27 mouse cellular contexts compared by ENCODE assay signal in the genomic region with DNA sequence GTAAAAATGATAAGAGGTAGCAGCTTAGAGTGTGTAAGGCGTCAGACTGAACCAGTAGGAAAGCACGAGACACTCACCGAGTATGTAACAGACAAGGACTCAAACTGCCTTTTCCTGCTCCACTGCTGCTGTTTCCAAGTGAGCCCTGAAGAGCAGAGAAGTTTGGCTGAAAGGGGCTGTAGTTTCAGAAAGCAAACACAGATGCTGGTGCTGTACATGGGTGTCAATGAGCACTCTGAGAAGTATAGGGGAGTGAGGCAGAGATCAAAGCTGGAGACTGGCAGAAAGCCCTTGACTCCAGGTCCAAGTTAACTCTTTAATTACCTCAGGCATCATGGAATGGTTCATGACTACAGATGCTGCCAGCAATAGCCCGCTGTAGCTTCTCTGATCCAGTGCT. TPM values are rescaled to one million over a fixed set of nuclear protein-coding genes. Genes with fewer than 3 reads are reported as not detected.
A peak's percentile ranks its signal among the peaks of the same experiment; 100 is the strongest.
DNase-seq lines count a peak whose midpoint lies in the region; ATAC-seq and TF ChIP-seq lines count a peak whose summit lies in the region.
"Had no signal": no experiment of that assay in that cellular context is flagged by ENCODE, and none has a peak within 500 bp of the region (broad histone marks: within the 10 kb centered on the region; RNA-seq: fewer than 3 reads in every experiment).

No protein-coding gene starts in this region.

- WGBS in lung, embryonic 14.5 days, result 59% methylated on average over 4 of the region's 4 CpGs
- WGBS in lung, embryonic 16.5 days, result 58% methylated on average over 4 of the region's 4 CpGs
- 77% methylated on average over 4 of the region's 4 CpGs for WGBS in midbrain, embryonic 14.5 days
- WGBS in midbrain, embryonic 13.5 days, result 71% methylated on average over 4 of the region's 4 CpGs

- ATAC-seq in lung, embryonic 14.5 days (ENCODE audit: insufficient read depth), result peak; percentile 85
- ATAC-seq in lung, embryonic 16.5 days (ENCODE audit: low read depth), result peak; percentile 71
- no peak for ATAC-seq in midbrain, embryonic 14.5 days (ENCODE audit: low FRiP score, low TSS enrichment)
- no peak for ATAC-seq in midbrain, embryonic 13.5 days
- ATAC-seq: activated CD4-positive, CD25-positive, alpha-beta regulatory T cell, adult 4 months; CD4-positive, CD25-positive, alpha-beta regulatory T cell, adult 4 months; forebrain, embryonic 13.5 days; forebrain, embryonic 15.5 days; Patski had no signal

- no peaks in the 10 kb centered on the region for H3K36me3 ChIP-seq in lung, embryonic 14.5 days (ENCODE audit: insufficient read depth)
- H3K36me3 ChIP-seq in lung, embryonic 16.5 days (ENCODE audit: control insufficient read depth, insufficient read depth, low read length), result no peaks in the 10 kb centered on the region
- H3K36me3 ChIP-seq in midbrain, embryonic 14.5 days (ENCODE audit: control insufficient read depth, insufficient read depth, low read length), result no peaks in the 10 kb centered on the region
- no peaks in the 10 kb centered on the region for H3K36me3 ChIP-seq in midbrain, embryonic 13.5 days
- H3K36me3 ChIP-seq: embryonic facial prominence, embryonic 10.5 days; embryonic facial prominence, embryonic 12.5 days; forebrain, embryonic 15.5 days; G1E had no signal

- H3K4me2 ChIP-seq in lung, embryonic 14.5 days, result no peak overlapping the region
- H3K4me2 ChIP-seq in lung, embryonic 16.5 days (ENCODE audit: low read depth, low read length), result no peak overlapping the region
- H3K4me2 ChIP-seq in midbrain, embryonic 14.5 days (ENCODE audit: low read length), result no peak overlapping the region
- H3K4me2 ChIP-seq in midbrain, embryonic 13.5 days (replicated peaks), result no peak overlapping the region
- H3K4me2 ChIP-seq: embryonic facial prominence, embryonic 12.5 days; forebrain, embryonic 13.5 days; forebrain, embryonic 15.5 days had no signal

- H3K9me3 ChIP-seq in lung, embryonic 14.5 days (ENCODE audit: low read depth, low read length), result no peaks in the 10 kb centered on the region
- H3K9me3 ChIP-seq in lung, embryonic 16.5 days (ENCODE audit: control insufficient read depth, low read length), result no peaks in the 10 kb centered on the region
- H3K9me3 ChIP-seq in midbrain, embryonic 14.5 days (ENCODE audit: control insufficient read depth, low read length), result no peaks in the 10 kb centered on the region
- H3K9me3 ChIP-seq in midbrain, embryonic 13.5 days, result no peaks in the 10 kb centered on the region
- H3K9me3 ChIP-seq: embryonic facial prominence, embryonic 10.5 days; embryonic facial prominence, embryonic 12.5 days; forebrain, embryonic 13.5 days; forebrain, embryonic 15.5 days; G1E had no signal

- H3K27me3 ChIP-seq in lung, embryonic 14.5 days (ENCODE audit: insufficient read depth, low read length), result no peaks in the 10 kb centered on the region
- H3K27me3 ChIP-seq in lung, embryonic 16.5 days (ENCODE audit: control insufficient read depth, insufficient read depth, low read depth, low read length), result no peaks in the 10 kb centered on the region
- no peaks in the 10 kb centered on the region for H3K27me3 ChIP-seq in midbrain, embryonic 14.5 days (ENCODE audit: control insufficient read depth, insufficient read depth, low read length)
- no peaks in the 10 kb centered on the region for H3K27me3 ChIP-seq in midbrain, embryonic 13.5 days
- H3K27me3 ChIP-seq: CH12.LX; embryonic facial prominence, embryonic 12.5 days; forebrain, embryonic 13.5 days; forebrain, embryonic 15.5 days had no signal

- H3K4me3 ChIP-seq in lung, embryonic 14.5 days (ENCODE audit: low read depth, low read length), result no peak overlapping the region
- no peak overlapping the region for H3K4me3 ChIP-seq in lung, embryonic 16.5 days (ENCODE audit: low read length)
- no peak overlapping the region for H3K4me3 ChIP-seq in midbrain, embryonic 14.5 days (replicated peaks; ENCODE audit: low read depth, low read length)
- no peak overlapping the region for H3K4me3 ChIP-seq in midbrain, embryonic 13.5 days (replicated peaks)
- H3K4me3 ChIP-seq: embryonic facial prominence, embryonic 10.5 days; embryonic facial prominence, embryonic 12.5 days; forebrain, embryonic 13.5 days; forebrain, embryonic 15.5 days had no signal

- H3K4me1 ChIP-seq in lung, embryonic 14.5 days (ENCODE audit: insufficient read depth), result no peaks in the 10 kb centered on the region
- no peaks in the 10 kb centered on the region for H3K4me1 ChIP-seq in lung, embryonic 16.5 days (replicated peaks; ENCODE audit: control insufficient read depth, insufficient read depth, low read length)
- no peaks in the 10 kb centered on the region for H3K4me1 ChIP-seq in midbrain, embryonic 14.5 days (ENCODE audit: control insufficient read depth, insufficient read depth, low read length)
- H3K4me1 ChIP-seq in midbrain, embryonic 13.5 days (replicated peaks), result no peaks in the 10 kb centered on the region
- H3K4me1 ChIP-seq: embryonic facial prominence, embryonic 10.5 days; embryonic facial prominence, embryonic 12.5 days; forebrain, embryonic 13.5 days; forebrain, embryonic 15.5 days had no signal

- no peak for TF ChIP-seq CTCF in lung, embryonic 14.5 days (IDR thresholded peaks at IDR 0.05; ENCODE audit: low read depth)

- H3K27ac ChIP-seq in lung, embryonic 14.5 days (ENCODE audit: low read depth), result no peak overlapping the region
- no peak overlapping the region for H3K27ac ChIP-seq in lung, embryonic 16.5 days (ENCODE audit: low read length)
- no peak overlapping the region for H3K27ac ChIP-seq in midbrain, embryonic 14.5 days (replicated peaks; ENCODE audit: low read depth, low read length)
- H3K27ac ChIP-seq in midbrain, embryonic 13.5 days, result no peak overlapping the region
- H3K27ac ChIP-seq: embryonic facial prominence, embryonic 10.5 days; embryonic facial prominence, embryonic 12.5 days; forebrain, embryonic 13.5 days; forebrain, embryonic 15.5 days had no signal

- DNase-seq in lung, embryonic 14.5 days, result peak; percentile 15
- DNase-seq in lung, adult 18-20 months, result no peak
- no peak for DNase-seq in lung, postnatal 4 days
- DNase-seq in midbrain, embryonic 14.5 days, result peak; percentile 0
- DNase-seq: adrenal gland, adult 8-10 months; adrenal gland, postnatal 14 days; adrenal gland, postnatal 36 days; B cell, adult 2 months; cerebellum, adult 11-12 months; cerebellum, adult 2 months; cerebellum, adult 9-10 months; cerebellum, postnatal 10 days; cerebellum, postnatal 25 days had no signal

- no peak overlapping the region for H3K9ac ChIP-seq in lung, embryonic 14.5 days
- no peak overlapping the region for H3K9ac ChIP-seq in lung, embryonic 16.5 days (ENCODE audit: low read length)
- H3K9ac ChIP-seq in midbrain, embryonic 14.5 days (replicated peaks; ENCODE audit: low read length), result no peak overlapping the region
- no peak overlapping the region for H3K9ac ChIP-seq in midbrain, embryonic 13.5 days (replicated peaks)
- H3K9ac ChIP-seq: embryonic facial prominence, embryonic 12.5 days; forebrain, embryonic 13.5 days; forebrain, embryonic 15.5 days had no signal

RNA-seq across cellular contexts. Expression of a gene that starts 3.5 kb away (rescaled TPM):
- polyA plus RNA-seq in lung, embryonic 14.5 days (2014; fragmentation: Nextera tagmentation; extraction: Ambion mirVana), result not detected in 2 replicates
- 0.20 and 0.44 TPM in 2 replicates for polyA plus RNA-seq in lung, embryonic 16.5 days (2015; fragmentation: Nextera tagmentation; extraction: Ambion mirVana)
- polyA plus RNA-seq in midbrain, embryonic 14.5 days (2014; fragmentation: Nextera tagmentation; extraction: Ambion mirVana), result 0.17 TPM in 1 of 2 replicates, not detected in the other
- polyA plus RNA-seq in midbrain, embryonic 13.5 days (2015; fragmentation: Nextera tagmentation; extraction: Ambion mirVana), result 0.12 and 0.37 TPM in 2 replicates
- polyA plus RNA-seq: activated CD4-positive, CD25-positive, alpha-beta regulatory T cell, adult 4 months; CD4-positive, CD25-positive, alpha-beta regulatory T cell, adult 4 months; cerebellum, adult 2 months; embryonic facial prominence, embryonic 10.5 days; embryonic facial prominence, embryonic 12.5 days; G1E; Patski had no signal

RNA-seq across cellular contexts. Expression of a gene that starts 3.6 kb away (rescaled TPM):
- polyA plus RNA-seq in lung, embryonic 14.5 days (2014; fragmentation: Nextera tagmentation; extraction: Ambion mirVana), result not detected in 2 replicates
- not detected in 2 replicates for polyA plus RNA-seq in lung, embryonic 16.5 days (2015; fragmentation: Nextera tagmentation; extraction: Ambion mirVana)
- not detected in 2 replicates for polyA plus RNA-seq in midbrain, embryonic 14.5 days (2014; fragmentation: Nextera tagmentation; extraction: Ambion mirVana)
- not detected in 2 replicates for polyA plus RNA-seq in midbrain, embryonic 13.5 days (2015; fragmentation: Nextera tagmentation; extraction: Ambion mirVana)
- polyA plus RNA-seq: activated CD4-positive, CD25-positive, alpha-beta regulatory T cell, adult 4 months; CD4-positive, CD25-positive, alpha-beta regulatory T cell, adult 4 months; cerebellum, adult 2 months; cortical plate, adult 2 months; embryonic facial prominence, embryonic 10.5 days; embryonic facial prominence, embryonic 12.5 days; embryonic facial prominence, embryonic 14.5 days; forebrain, embryonic 11.5 days; forebrain, embryonic 13.5 days; forebrain, embryonic 15.5 days; G1E; Patski had no signal

Comparison
In these comparisons a context has a peak if more than half of its experiments do, and no peak if none do; other contexts are left out.
1. DNase-seq: peak in lung, embryonic 14.5 days (single experiment) and midbrain, embryonic 14.5 days (single experiment); none in lung, adult 18-20 months (0 of 2) and lung, postnatal 4 days (0 of 2).
2. ATAC-seq: peak in lung, embryonic 14.5 days (single experiment) and lung, embryonic 16.5 days (single experiment); none in midbrain, embryonic 14.5 days (single experiment) and midbrain, embryonic 13.5 days (single experiment).